ENCODE assay signal across 16 mouse cellular contexts in genomic region chr10:128556286-128556685, GRCm38 (mm10). TPM values are rescaled to one million over a fixed set of nuclear protein-coding genes. Genes with fewer than 3 reads are reported as not detected.
DNase-seq lines count a peak whose midpoint lies in the region; ATAC-seq and TF ChIP-seq lines count a peak whose summit lies in the region.
"Had no signal": no experiment of that assay in that cellular context is flagged by ENCODE, and none has a peak within 500 bp of the region (broad histone marks: within the 10 kb centered on the region; RNA-seq: fewer than 3 reads in every experiment).

No protein-coding gene starts in this region.

- H3K4me3 ChIP-seq in forebrain, postnatal 0 days (ENCODE audit: low read depth, low read length): no peak overlapping the region
- H3K4me3 ChIP-seq in forebrain, embryonic 16.5 days (replicated peaks; ENCODE audit: low read length): no peak overlapping the region
- H3K4me3 ChIP-seq in lung, postnatal 0 days (ENCODE audit: low read depth, low read length): no peak overlapping the region
- H3K4me3 ChIP-seq: embryonic facial prominence, embryonic 10.5 days; liver, embryonic 15.5 days; midbrain, embryonic 12.5 days; neural tube, embryonic 15.5 days had no signal

- no peak overlapping the region for H3K27ac ChIP-seq in forebrain, postnatal 0 days (ENCODE audit: low read depth, low read length)
- no peak overlapping the region for H3K27ac ChIP-seq in forebrain, embryonic 16.5 days (ENCODE audit: low read length)
- no peak overlapping the region for H3K27ac ChIP-seq in lung, postnatal 0 days (ENCODE audit: low read length)
- H3K27ac ChIP-seq: embryonic facial prominence, embryonic 10.5 days; liver, embryonic 15.5 days; midbrain, embryonic 12.5 days; neural tube, embryonic 15.5 days had no signal

- H3K4me2 ChIP-seq in forebrain, postnatal 0 days (ENCODE audit: low read depth): no peak overlapping the region
- no peak overlapping the region for H3K4me2 ChIP-seq in forebrain, embryonic 16.5 days (ENCODE audit: low read length)
- H3K4me2 ChIP-seq in lung, postnatal 0 days (replicated peaks; ENCODE audit: low read depth, low read length): no peak overlapping the region
- H3K4me2 ChIP-seq: liver, embryonic 15.5 days; midbrain, embryonic 12.5 days; neural tube, embryonic 15.5 days had no signal

- H3K9ac ChIP-seq in forebrain, postnatal 0 days: no peak overlapping the region
- no peak overlapping the region for H3K9ac ChIP-seq in forebrain, embryonic 16.5 days (replicated peaks; ENCODE audit: low read depth, low read length)
- H3K9ac ChIP-seq in lung, postnatal 0 days (replicated peaks; ENCODE audit: low read depth): no peak overlapping the region
- H3K9ac ChIP-seq: liver, embryonic 15.5 days; midbrain, embryonic 12.5 days; neural tube, embryonic 15.5 days had no signal

- TF ChIP-seq CTCF in forebrain, postnatal 0 days (IDR thresholded peaks at IDR 0.05; ENCODE audit: low read depth): peak; percentile 44
- TF ChIP-seq CTCF in lung, postnatal 0 days (IDR thresholded peaks at IDR 0.05): peak; percentile 48

- no peak for TF ChIP-seq EP300 in lung, postnatal 0 days (IDR thresholded peaks at IDR 0.05)

- H3K36me3 ChIP-seq in forebrain, postnatal 0 days (ENCODE audit: insufficient read depth): peaks cover 32% of the 10 kb centered on the region
- H3K36me3 ChIP-seq in forebrain, embryonic 16.5 days (ENCODE audit: control insufficient read depth, insufficient read depth): peaks cover 25% of the 10 kb centered on the region
- peaks cover 18% of the 10 kb centered on the region for H3K36me3 ChIP-seq in lung, postnatal 0 days (ENCODE audit: insufficient read depth, low read length)
- H3K36me3 ChIP-seq in splenic B cell, adult 2 months (ENCODE audit: control insufficient read depth, insufficient read depth, low read length, poor library complexity, severe bottlenecking): peaks cover 15% of the 10 kb centered on the region

- H3K27me3 ChIP-seq in forebrain, postnatal 0 days (ENCODE audit: insufficient read depth, low read length): no peaks in the 10 kb centered on the region
- H3K27me3 ChIP-seq in forebrain, embryonic 16.5 days (replicated peaks; ENCODE audit: control insufficient read depth, insufficient read depth, low read length): no peaks in the 10 kb centered on the region
- no peaks in the 10 kb centered on the region for H3K27me3 ChIP-seq in lung, postnatal 0 days (replicated peaks; ENCODE audit: insufficient read depth, low read length)
- H3K27me3 ChIP-seq in splenic B cell, adult 2 months (ENCODE audit: control insufficient read depth, insufficient read depth, low read length, poor library complexity, severe bottlenecking): no peaks in the 10 kb centered on the region
- H3K27me3 ChIP-seq: liver, embryonic 15.5 days; midbrain, embryonic 12.5 days; neural tube, embryonic 15.5 days had no signal

- ATAC-seq in forebrain, postnatal 0 days: no peak
- no peak for ATAC-seq in forebrain, embryonic 16.5 days
- no peak for ATAC-seq in lung, postnatal 0 days

- no peaks in the 10 kb centered on the region for H3K4me1 ChIP-seq in forebrain, postnatal 0 days (ENCODE audit: insufficient read depth)
- H3K4me1 ChIP-seq in forebrain, embryonic 16.5 days (replicated peaks; ENCODE audit: control insufficient read depth, insufficient read depth, low read length): no peaks in the 10 kb centered on the region
- no peaks in the 10 kb centered on the region for H3K4me1 ChIP-seq in lung, postnatal 0 days (ENCODE audit: insufficient read depth, low read depth, low read length)
- H3K4me1 ChIP-seq: embryonic facial prominence, embryonic 10.5 days; liver, embryonic 15.5 days; midbrain, embryonic 12.5 days; neural tube, embryonic 15.5 days had no signal

- no peak for DNase-seq in forebrain, postnatal 0 days
- DNase-seq in lung, postnatal 0 days (ENCODE audit: low spot score): no peak
- DNase-seq in lung, postnatal 25 days (ENCODE audit: low spot score): no peak
- DNase-seq in R1 (ENCODE audit: low read depth, low spot score): peak; percentile 82
- peak; percentile 54 for DNase-seq in splenic B cell, adult 2 months (ENCODE audit: low read depth, low spot score)
- no peak for DNase-seq in kidney, adult 8-10 months
- no peak for DNase-seq in frontal cortex, adult 2 months (ENCODE audit: extremely low spot score in 1 of 2, low spot score in 1 of 2)
- DNase-seq: adrenal gland, adult 2 months; kidney, postnatal 10 days; right cerebral cortex, postnatal 25 days had no signal

- no peaks in the 10 kb centered on the region for H3K9me3 ChIP-seq in forebrain, postnatal 0 days (ENCODE audit: low read length)
- H3K9me3 ChIP-seq in forebrain, embryonic 16.5 days (ENCODE audit: control insufficient read depth, low read length): no peaks in the 10 kb centered on the region
- H3K9me3 ChIP-seq in lung, postnatal 0 days (ENCODE audit: low read length): no peaks in the 10 kb centered on the region
- H3K9me3 ChIP-seq: embryonic facial prominence, embryonic 10.5 days; G1E; liver, embryonic 15.5 days; midbrain, embryonic 12.5 days; neural tube, embryonic 15.5 days had no signal

RNA-seq across cellular contexts. Expression of gene Rpl41, which starts 7.2 kb away (rescaled TPM):
- total RNA-seq in forebrain, postnatal 0 days (2014; rRNA removed): 877 and 1,605 TPM in 2 replicates
- 2,439 and 3,234 TPM in 2 replicates for polyA plus RNA-seq in forebrain, postnatal 0 days (2015; fragmentation: Nextera tagmentation; extraction: Ambion mirVana)
- 2,032 and 2,064 TPM in 2 replicates for polyA plus RNA-seq in forebrain, embryonic 16.5 days (2015; fragmentation: Nextera tagmentation; extraction: Ambion mirVana)
- polyA plus RNA-seq in lung, postnatal 0 days (2015; fragmentation: Nextera tagmentation; extraction: Ambion mirVana): 2,921 and 3,267 TPM in 2 replicates
- 1,933 and 2,601 TPM in 2 replicates for polyA plus RNA-seq in frontal cortex, adult 2 months (2012; rRNA removed)

RNA-seq across cellular contexts. Expression of gene Zc3h10, which starts 8.7 kb away (rescaled TPM):
- total RNA-seq in forebrain, postnatal 0 days (2014; rRNA removed): 15.0 and 20.6 TPM in 2 replicates
- 12.7 and 12.8 TPM in 2 replicates for polyA plus RNA-seq in forebrain, postnatal 0 days (2015; fragmentation: Nextera tagmentation; extraction: Ambion mirVana)
- polyA plus RNA-seq in forebrain, embryonic 16.5 days (2015; fragmentation: Nextera tagmentation; extraction: Ambion mirVana): 20.9 and 21.7 TPM in 2 replicates
- 13.6 and 15.3 TPM in 2 replicates for polyA plus RNA-seq in lung, postnatal 0 days (2015; fragmentation: Nextera tagmentation; extraction: Ambion mirVana)
- polyA plus RNA-seq in frontal cortex, adult 2 months (2012; rRNA removed): 11.3 and 12.2 TPM in 2 replicates

RNA-seq across cellular contexts. Expression of gene Pa2g4, which starts 9.5 kb away (rescaled TPM):
- 119 and 122 TPM in 2 replicates for total RNA-seq in forebrain, postnatal 0 days (2014; rRNA removed)
- polyA plus RNA-seq in forebrain, postnatal 0 days (2015; fragmentation: Nextera tagmentation; extraction: Ambion mirVana): 128 and 135 TPM in 2 replicates
- 149 and 152 TPM in 2 replicates for polyA plus RNA-seq in forebrain, embryonic 16.5 days (2015; fragmentation: Nextera tagmentation; extraction: Ambion mirVana)
- polyA plus RNA-seq in lung, postnatal 0 days (2015; fragmentation: Nextera tagmentation; extraction: Ambion mirVana): 64.2 and 66.5 TPM in 2 replicates
- 72.3 and 78.6 TPM in 2 replicates for polyA plus RNA-seq in frontal cortex, adult 2 months (2012; rRNA removed)

RNA-seq across cellular contexts. Expression of gene Esyt1, which starts 30.6 kb away (rescaled TPM):
- 9.9 and 14.8 TPM in 2 replicates for total RNA-seq in forebrain, postnatal 0 days (2014; rRNA removed)
- polyA plus RNA-seq in forebrain, postnatal 0 days (2015; fragmentation: Nextera tagmentation; extraction: Ambion mirVana): 4.4 and 5.3 TPM in 2 replicates
- polyA plus RNA-seq in forebrain, embryonic 16.5 days (2015; fragmentation: Nextera tagmentation; extraction: Ambion mirVana): 9.0 and 9.6 TPM in 2 replicates
- 31.1 and 38.2 TPM in 2 replicates for polyA plus RNA-seq in lung, postnatal 0 days (2015; fragmentation: Nextera tagmentation; extraction: Ambion mirVana)
- polyA plus RNA-seq in frontal cortex, adult 2 months (2012; rRNA removed): 8.3 and 9.8 TPM in 2 replicates

RNA-seq across cellular contexts. Expression of gene Erbb3, which starts 33.2 kb away (rescaled TPM):
- 1.3 and 1.4 TPM in 2 replicates for total RNA-seq in forebrain, postnatal 0 days (2014; rRNA removed)
- polyA plus RNA-seq in forebrain, postnatal 0 days (2015; fragmentation: Nextera tagmentation; extraction: Ambion mirVana): 0.41 and 0.68 TPM in 2 replicates
- 0.46 and 0.62 TPM in 2 replicates for polyA plus RNA-seq in forebrain, embryonic 16.5 days (2015; fragmentation: Nextera tagmentation; extraction: Ambion mirVana)
- polyA plus RNA-seq in lung, postnatal 0 days (2015; fragmentation: Nextera tagmentation; extraction: Ambion mirVana): 21.4 and 22.6 TPM in 2 replicates
- polyA plus RNA-seq in frontal cortex, adult 2 months (2012; rRNA removed): 8.4 and 9.2 TPM in 2 replicates

Comparison
In these comparisons a context has a peak if more than half of its experiments do, and no peak if none do; other contexts are left out.
1. DNase-seq: peak in R1 (single experiment) and splenic B cell, adult 2 months (single experiment); none in forebrain, postnatal 0 days (single experiment), lung, postnatal 0 days (single experiment), lung, postnatal 25 days (single experiment), kidney, adult 8-10 months (0 of 2) and frontal cortex, adult 2 months (0 of 2).